Mouse (Mus musculus): ENCODE measurements around the gene Grb7.

Grb7 gene

GRCm38 (mm10) chr11:98446213-98446561, at the start of gene Grb7:
TSS of gene Grb7 (plus strand) at chr11:98446394.
- no peak for DNase-seq (ENCODE audit: low spot score)

DNA sequence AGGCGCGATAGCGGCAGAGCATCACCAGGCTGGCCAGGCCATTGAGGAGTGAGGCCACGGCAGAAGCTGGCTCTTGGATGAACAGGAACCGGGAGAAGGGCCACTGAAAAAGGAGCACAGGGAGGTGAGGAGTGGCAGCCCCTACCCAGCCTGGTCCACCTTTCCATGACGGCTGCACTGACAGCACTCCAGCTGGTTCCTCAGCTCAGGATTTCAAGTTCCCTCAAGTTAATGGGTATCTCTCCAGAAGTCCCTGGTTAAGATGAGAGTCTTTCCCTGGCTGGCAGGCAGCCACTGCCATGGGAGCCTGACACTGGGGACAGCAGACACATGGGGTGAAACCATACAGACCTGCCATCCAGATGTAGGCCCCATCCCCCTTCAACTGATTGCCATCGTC, 48.2 kb upstream of the Grb7 start:
- DNase-seq (ENCODE audit: low spot score) = no peak

GRCm38 (mm10) chr11:98400161-98400726, 46.0 kb upstream of the Grb7 start, which contains the start of gene Pgap3:
TSS of gene Pgap3 (minus strand) at chr11:98400490.
- DNase-seq (ENCODE audit: low spot score) = peak; percentile 83

- no peak for DNase-seq (ENCODE audit: low spot score)
These were observed 45.4 kb upstream of the Grb7 start for GRCm38 (mm10) chr11:98400816-98401215.

GRCm38 (mm10) chr11:98406621-98407020, 39.6 kb upstream of the Grb7 start:
- DNase-seq (ENCODE audit: low spot score) = no peak

DNA sequence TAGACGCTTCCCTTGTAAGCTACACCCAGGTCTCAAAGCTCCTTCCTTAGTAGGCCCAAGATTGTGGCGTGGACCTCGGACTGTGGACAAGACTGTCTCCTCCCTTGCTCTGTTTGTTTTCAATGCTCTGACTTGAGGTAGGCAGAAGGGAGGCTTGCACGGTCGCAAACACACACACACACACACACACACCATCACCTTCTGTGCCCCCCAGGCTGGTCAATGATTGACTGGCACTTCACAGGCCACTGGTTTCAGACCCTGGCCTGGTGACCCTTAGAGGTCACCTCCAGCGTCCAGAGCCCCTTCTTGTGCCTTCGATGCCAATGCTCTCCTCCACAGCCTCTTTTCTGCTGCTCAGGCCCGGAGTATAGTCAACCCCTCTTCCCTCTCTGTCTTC, 37.3 kb upstream of the Grb7 start:
- no peak for DNase-seq (ENCODE audit: low spot score)

DNA sequence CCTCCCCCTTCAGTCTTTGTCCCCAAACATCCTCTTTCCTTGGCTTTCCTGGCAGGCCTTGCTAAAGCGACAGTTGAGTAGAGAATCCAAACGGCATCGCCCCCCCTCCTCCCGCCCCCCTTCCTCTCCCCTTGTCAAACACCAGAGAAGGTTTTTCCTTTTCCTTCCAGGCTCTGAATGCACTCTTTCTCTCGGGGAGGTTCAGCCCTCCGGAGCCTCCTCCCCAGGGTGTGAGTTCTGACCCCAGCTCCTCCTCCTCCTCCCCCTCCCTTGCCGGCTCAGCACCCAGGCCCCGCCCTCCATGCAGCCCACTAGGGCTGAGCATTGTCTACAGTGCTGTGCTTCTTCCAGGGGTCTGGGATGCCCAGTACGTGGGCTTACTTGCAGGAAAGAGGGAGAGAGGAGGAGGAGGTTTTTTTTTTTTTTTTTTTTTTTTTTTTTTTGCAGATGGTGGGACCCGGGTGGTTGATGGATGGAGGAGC, 36.8 kb upstream of the Grb7 start:
- no peak for DNase-seq (ENCODE audit: low spot score)

DNA sequence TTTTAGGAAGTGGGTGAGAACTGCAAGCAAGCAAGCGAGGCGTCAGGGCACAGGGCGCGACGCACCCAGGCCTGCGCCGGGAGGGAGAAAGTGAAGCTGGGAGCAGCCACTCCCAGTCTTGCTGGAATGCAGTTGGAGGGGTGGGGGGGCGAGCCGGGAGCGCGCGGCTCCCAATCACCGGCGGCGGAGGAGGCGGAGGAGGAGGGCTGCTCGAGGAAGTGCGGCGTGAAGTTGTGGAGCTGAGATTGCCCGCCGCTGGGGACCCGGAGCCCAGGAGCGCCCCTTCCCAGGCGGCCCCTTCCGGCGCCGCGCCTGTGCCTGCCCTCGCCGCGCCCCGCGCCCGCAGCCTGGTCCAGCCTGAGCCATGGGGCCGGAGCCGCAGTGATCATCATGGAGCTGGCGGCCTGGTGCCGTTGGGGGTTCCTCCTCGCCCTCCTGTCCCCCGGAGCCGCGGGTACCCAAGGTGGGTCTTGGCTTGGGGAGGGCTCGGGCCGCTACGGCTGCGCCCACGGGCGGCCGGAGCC, 33.9 kb upstream of the Grb7 start, which contains the start of gene Erbb2:
Erbb2 (plus strand) TSS at position 198 of the 524 bp plus-strand sequence.
- DNase-seq (ENCODE audit: low spot score) = no peak

GRCm38 (mm10) chr11:98412797-98413301, 33.3 kb upstream of the Grb7 start:
- no peak for DNase-seq (ENCODE audit: low spot score)

DNA sequence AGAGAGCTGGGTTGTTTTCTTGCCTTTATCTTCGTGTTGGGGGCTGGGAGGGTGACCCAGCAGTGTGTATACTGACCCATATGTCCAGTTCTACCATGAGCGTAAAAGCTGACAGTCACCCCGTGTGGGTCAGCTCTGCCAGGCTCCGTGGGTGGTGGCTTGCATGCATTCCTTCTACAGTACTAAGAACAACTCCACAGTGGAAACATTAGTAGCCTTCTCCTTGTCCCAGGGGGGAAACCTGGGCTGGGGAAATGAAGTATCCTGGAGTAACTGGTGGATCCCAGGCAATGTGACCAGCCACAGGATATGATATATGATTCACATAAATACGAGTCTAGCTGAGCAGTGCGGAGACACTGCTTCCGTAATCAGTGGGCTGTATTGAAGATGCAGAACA, 32.5 kb upstream of the Grb7 start:
- no peak for DNase-seq (ENCODE audit: low spot score)

DNA sequence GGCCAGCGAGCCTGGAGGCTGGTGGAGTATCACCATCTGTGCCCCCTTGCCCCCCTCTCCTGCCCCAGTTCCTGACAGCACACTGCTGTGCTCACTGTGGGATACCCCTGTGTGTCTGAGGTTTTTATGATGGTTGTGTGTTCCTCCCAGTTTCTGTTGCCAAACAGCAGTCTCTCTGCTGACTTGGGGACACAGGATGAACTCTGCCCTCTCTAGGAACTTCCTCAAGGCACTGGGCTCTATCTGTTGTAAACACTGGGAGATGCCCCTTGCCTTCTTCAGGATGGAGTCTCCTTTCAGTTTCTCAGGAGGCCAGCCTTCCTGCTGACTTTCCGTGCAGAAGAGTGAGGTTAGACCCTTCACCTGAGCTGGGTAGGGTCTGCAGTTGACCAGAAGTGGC, 32.0 kb upstream of the Grb7 start:
- no peak for DNase-seq (ENCODE audit: low spot score)

DNA sequence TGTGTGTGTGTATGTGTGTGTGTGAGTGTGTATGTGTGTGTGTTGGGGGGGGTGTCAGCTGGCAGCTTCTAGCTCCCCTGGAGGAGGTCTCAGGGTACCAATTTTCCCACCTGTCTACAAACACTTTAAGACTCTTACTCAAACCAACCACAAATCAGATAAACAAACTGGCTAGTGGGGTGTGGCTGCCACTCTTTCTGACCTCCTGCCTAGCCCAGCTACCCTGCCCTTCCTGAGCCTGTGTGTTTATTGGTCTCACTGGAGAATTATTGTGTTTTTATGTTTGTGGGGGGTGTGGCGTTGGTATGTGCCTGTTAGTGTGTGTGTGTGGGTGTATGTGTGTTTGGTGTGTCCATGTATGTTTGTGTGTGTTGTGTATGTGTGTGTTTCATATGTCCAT, 29.1 kb upstream of the Grb7 start:
- no peak for DNase-seq (ENCODE audit: low spot score)

DNA sequence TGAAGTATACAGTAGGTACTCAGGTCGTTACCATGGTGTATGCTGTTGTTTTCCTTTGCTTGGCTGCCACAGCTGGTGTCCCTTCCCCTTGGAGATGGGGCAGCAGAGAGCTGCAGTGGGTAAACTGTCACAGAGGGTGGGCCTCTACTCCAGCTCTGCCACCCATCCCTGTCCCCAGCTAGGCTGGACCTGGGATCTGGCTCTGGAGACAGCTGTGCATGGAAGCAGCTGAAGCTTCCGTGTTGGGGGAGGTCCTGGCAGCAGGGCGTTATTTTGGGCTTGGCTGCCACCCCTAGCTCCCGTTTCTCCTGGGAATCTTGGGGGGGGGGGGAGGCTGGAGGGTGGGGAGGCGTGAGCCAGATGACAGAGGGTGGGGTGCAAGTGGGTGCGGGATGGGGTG, 27.9 kb upstream of the Grb7 start:
- DNase-seq (ENCODE audit: low spot score) = no peak

GRCm38 (mm10) chr11:98418939-98419547, 27.2 kb upstream of the Grb7 start:
- DNase-seq (ENCODE audit: low spot score) = no peak

DNA sequence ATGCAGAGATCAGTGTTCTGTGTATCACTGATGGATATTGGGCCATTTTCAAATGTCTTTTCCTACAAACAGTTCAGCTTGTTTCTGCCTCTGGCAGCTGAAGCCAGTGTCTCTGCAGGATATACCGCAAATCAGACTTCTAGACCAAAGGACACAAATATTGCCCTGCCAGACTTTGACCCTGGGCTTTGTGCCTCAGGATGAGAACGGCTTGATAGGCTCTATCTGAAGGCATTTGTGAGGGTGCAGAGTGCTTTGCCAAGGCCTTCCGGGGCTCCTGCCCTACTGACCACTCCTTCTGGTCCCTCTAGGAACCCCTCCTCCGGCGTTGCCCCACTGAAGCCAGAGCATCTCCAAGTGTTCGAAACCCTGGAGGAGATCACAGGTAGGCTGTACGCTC, 19.6 kb upstream of the Grb7 start:
- DNase-seq (ENCODE audit: low spot score) = no peak

- no peak for DNase-seq (ENCODE audit: low spot score)
These were observed 17.8 kb upstream of the Grb7 start for GRCm38 (mm10) chr11:98428436-98428835.

GRCm38 (mm10) chr11:98431743-98432502, 14.3 kb upstream of the Grb7 start:
- DNase-seq (ENCODE audit: low spot score) = no peak

DNA sequence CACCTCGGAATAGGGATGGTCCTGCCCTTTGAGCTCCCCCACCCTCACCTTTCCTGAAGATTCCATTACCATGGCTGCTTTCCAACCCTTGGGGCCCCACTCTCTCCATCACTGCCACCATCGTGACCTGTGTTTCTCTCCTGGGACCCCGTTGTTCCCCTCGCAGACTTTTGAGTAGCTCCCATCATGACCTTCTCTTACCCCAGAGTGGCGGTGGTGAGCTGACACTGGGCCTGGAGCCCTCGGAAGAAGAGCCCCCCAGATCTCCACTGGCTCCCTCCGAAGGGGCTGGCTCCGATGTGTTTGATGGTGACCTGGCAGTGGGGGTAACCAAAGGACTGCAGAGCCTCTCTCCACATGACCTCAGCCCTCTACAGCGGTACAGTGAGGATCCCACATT, 10.5 kb upstream of the Grb7 start:
- DNase-seq (ENCODE audit: low spot score) = no peak

DNA sequence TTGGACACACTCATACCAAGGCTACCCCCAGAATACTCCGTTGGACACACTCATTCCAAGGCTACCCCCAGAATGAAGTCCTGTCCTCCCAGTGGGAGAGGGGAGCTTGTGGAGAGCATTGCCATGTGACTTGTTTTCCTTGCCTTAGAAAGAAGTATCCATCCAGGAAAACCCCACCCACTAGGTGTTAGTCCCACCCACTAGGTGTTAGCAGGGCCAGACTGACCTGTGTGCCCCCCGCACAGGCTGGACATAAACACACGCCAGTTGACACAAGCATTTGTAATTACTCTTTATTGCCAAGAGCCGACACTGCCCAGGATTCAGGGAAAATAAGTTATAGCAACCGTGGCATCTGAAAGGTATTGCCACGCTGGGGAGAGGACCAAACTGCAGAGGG, 8.8 kb upstream of the Grb7 start:
- DNase-seq (ENCODE audit: low spot score) = no peak

GRCm38 (mm10) chr11:98438331-98439158, 7.6 kb upstream of the Grb7 start, which contains the start of gene Mien1:
TSS of gene Mien1 (minus strand) at chr11:98438991.
- DNase-seq (ENCODE audit: low spot score) = peak; percentile 91

GRCm38 (mm10) chr11:98443688-98444087, 2.5 kb upstream of the Grb7 start:
- DNase-seq (ENCODE audit: low spot score) = no peak

DNA sequence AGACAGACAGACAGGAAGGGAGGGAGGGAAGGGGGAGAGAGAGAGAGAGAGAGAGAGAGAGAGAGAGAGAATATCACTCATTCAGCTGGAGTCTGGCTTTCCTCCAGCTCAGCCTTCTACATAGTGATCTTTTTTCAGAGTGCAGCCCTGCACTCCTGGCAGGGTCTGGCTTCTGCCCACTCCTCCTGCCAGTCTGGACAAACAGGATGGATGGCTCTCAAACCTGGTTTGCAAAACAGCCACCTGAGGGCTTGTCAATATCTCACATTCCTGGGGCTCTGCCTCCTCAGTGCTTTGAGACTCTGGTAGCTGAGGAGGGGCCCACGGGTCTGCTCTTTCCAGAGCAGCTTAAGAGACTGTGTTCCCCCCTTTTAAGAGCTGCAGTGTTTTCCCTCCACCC, 956 bp upstream of the Grb7 start:
- DNase-seq (ENCODE audit: low spot score) = no peak

All from spleen, adult 12 weeks (tissue).